Mouse (Mus musculus) bone marrow macrophage, adult 2 months (primary cell): ENCODE measurements around the gene Mfng. TPM values are rescaled to one million over a fixed set of nuclear protein-coding genes. Genes with fewer than 3 reads are reported as not detected.

ENCODE experiments used
- H3K27ac ChIP-seq: 2 replicates; pipeline ENCODE4 v1.5.1; 2012; ENCODE audit warnings: low read depth, low read length; ENCODE audit not compliant: insufficient read depth
- H3K4me1 ChIP-seq: 2 replicates; pipeline ENCODE4 v1.6.1; 2012; ENCODE audit warnings: low read length; ENCODE audit not compliant: control insufficient read depth, insufficient read depth
- H3K4me3 ChIP-seq: 2 replicates; pipeline ENCODE4 v1.5.1; 2012; ENCODE audit warnings: mild to moderate bottlenecking, low read length, moderate library complexity; ENCODE audit not compliant: insufficient read depth
- CTCF ChIP-seq: IDR thresholded peaks from 2 replicates; pipeline ENCODE4 v1.5.1; 2012; ENCODE audit warnings: low read depth, mild to moderate bottlenecking, low read length, moderate library complexity
- POLR2A ChIP-seq: IDR thresholded peaks from 2 replicates; pipeline ENCODE4 v1.6.1; 2012; ENCODE audit warnings: mild to moderate bottlenecking, low read depth, low read length, borderline replicate concordance
- polyA plus RNA-seq: library from polyadenylated mRNA; stranded (reverse); fragments of >200 nt; gene quantifications from 2 replicates; pipeline ENCODE4 v1.2.4, GENCODE M21; 2012; ENCODE audit not compliant: missing spikeins, insufficient read depth, insufficient read length

Mfng gene
- 14.0 and 16.2 TPM in 2 replicates for polyA plus RNA-seq

DNA sequence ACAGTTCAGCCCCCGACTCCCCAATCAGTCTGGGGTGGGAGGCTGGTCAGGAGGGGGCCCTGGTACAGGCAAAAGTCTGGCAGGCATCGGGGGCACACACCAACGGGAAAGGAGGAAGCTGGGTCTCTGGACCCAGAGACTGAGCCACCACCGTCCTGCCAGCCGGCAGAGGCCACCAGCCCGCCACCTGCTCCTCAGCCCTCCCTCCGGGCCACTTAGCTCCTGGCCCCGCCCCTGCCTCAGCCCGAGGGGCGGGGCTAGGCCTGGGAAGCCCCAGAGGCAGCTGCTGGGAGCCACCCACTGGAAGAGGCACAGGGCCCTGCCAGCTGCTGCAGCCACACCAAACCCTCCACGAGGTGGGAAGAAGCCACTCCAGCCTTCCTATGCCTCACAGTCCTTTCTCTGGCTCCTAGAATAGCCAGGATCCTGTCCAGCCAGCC, at the start of gene Mfng:
Gene Mfng, minus strand, starts transcription at position 186 of the 440 bp plus-strand sequence.
- Histone ChIP-seq H3K4me1 (peaks cover 11% of the 10 kb centered on the region), H3K4me3 (peak within 1 kb of the TSS; percentile 63), H3K27ac (peak within 1 kb of the TSS; percentile 60)
- TF ChIP-seq POLR2A, result no peak

DNA sequence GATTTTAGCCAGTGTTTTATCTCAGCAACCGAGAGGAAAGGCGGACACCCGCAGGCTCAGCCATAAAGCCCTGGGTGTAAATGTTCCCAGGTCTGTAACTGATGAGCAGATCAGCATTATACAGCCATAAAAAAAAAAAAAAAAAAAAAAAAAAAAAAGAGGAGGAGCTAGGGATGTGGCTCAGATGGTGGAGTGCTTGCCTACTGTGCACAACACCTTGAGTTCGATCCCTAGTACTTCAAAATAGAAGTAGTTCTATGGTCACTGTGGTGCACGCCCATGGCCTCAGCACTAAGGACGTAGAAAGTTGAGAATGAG, 42.8 kb upstream of the Mfng start:
- no peak for TF ChIP-seq POLR2A
- no peak for TF ChIP-seq CTCF
- Histone ChIP-seq H3K27ac (0 out of 2 replicates have a peak overlapping the region, but pooled peaks have one; percentile 80), H3K4me1 (peaks cover 16% of the 10 kb centered on the region), H3K4me3 (no peak overlapping the region)

DNA sequence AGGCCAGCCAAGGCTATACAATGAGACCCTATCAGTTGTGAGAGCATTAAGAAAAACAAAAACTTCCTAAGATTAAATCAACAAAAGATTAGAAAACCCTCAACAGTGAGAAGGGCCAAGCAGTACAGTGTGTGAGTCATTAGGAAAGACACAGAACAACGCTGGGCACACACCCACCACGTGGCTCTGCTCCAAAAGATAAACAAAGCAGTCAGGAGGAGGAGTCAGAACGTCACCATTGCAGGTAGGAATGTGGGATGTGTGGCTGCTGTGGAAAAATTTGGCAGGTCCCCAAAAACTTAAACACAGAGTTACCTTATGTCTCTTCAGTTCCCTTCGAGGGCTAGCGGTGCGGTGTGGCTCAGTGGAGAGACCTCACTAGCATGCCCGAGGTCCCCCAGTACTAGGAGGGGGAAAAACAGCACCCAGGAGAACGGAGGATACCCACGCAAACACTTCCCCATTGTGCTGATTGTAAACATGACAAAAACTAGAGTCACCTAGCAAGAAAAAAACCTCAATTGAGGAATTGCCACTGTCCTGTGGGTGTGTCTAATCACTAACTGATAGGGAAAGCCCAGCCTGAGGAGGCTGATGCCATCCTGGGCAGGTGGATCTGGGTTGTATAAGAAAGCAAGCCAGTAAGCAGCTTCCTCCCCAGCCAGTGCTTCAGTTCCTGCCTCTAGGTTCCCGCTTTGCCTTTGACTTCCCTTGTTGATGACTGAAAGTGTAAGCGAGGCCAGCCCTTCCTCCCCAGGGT, 42.2 kb upstream of the Mfng start:
- H3K27ac ChIP-seq, result peak overlapping the region; percentile 80
- TF ChIP-seq CTCF, result no peak
- TF ChIP-seq POLR2A, result no peak

DNA sequence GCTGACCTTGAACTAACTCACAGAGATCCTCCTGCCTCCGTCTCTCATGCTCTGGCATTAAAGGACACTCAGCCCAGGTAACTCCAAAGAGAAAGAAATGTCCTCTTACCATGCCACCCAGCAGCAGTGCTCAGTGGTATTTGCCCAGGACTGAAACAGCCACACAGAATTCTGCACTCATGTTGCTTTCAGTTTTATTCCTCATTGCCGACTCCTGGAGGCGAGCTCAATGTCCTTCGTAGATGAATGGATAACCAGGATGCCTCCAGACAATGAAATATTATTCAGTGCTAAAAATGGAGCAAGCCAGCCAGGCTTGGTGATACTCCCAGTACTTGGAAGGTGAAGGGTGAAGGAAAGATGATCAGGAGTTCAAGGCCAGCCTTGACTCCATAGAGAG, 40.3 kb upstream of the Mfng start:
- Histone ChIP-seq H3K27ac (no peak overlapping the region), H3K4me1 (peaks cover 31% of the 10 kb centered on the region), H3K4me3 (no peak overlapping the region)
- no peak for TF ChIP-seq POLR2A
- no peak for TF ChIP-seq CTCF

More for the DNA sequence above, 42.2 kb upstream of the Mfng start:
- peak overlapping the region; percentile 37 for H3K4me3 ChIP-seq
- H3K4me1 ChIP-seq, result peaks cover 21% of the 10 kb centered on the region

DNA sequence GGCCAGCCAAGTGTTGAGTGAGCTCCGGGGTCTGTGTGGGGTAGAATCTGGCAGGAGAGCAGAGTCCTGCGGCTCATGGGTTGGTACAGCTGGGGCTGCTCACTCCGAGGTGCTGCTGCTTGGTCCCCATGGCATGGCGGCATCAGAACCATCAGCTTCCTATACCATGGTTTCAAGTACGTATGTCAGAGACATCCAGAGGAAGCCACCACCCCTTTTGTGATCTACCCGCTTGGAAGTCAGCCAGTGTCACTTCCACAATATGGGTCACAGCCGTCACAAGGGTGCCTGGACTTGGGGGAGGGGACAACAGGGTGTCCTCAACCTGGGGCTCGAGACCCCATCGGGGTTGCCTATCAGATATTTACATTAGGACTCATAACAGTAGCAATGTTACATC, 36.9 kb upstream of the Mfng start:
- Histone ChIP-seq H3K4me3 (no peak overlapping the region), H3K27ac (no peak overlapping the region), H3K4me1 (peaks cover 18% of the 10 kb centered on the region)
- TF ChIP-seq CTCF, result no peak
- TF ChIP-seq POLR2A, result no peak

DNA sequence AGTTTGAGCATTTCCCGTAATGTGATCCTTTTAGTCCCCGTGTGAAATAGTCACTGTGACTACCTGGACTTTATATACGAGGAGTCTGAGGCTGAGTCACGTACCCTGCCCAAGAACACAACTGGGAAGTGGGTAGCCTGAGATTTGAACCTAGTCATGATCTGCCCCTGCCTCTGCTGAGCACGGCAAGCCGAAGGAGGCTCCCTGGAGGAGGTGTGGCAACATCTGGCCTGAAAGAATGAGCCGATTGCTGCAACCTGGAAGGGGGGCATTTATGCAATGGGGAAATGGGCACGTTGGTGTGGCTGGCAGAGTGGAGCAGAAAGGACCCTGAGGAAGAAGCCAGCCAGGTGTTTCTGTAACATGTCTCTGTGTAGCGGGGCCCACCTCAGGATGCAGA, 36.5 kb upstream of the Mfng start:
- H3K27ac ChIP-seq, result no peak overlapping the region
- no peak for TF ChIP-seq CTCF
- TF ChIP-seq POLR2A, result no peak
- H3K4me1 ChIP-seq, result peaks cover 16% of the 10 kb centered on the region
- H3K4me3 ChIP-seq, result no peak overlapping the region

DNA sequence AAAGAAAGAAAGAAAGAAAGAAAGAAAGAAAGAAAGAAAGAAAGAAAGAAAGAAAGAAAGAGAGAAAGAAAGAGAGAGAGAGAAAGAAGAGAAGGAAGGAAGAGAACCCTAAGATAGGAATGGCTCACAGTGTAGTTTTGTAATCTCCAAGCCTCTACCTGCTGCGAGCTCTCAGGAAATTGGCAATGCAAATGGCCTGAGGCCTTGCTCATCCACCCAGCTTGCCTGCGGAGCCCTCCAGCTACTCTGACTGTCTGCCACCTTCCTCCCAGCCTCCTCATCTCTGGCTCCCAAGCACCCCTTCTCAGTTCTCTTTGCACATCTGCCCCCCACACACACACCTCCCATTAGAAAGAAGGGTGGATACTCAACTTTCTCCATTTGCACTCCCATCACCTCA, 35.7 kb upstream of the Mfng start:
- Histone ChIP-seq H3K4me1 (peaks cover 16% of the 10 kb centered on the region), H3K4me3 (no peak overlapping the region), H3K27ac (no peak overlapping the region)
- TF ChIP-seq CTCF (no peak), POLR2A (no peak)

DNA sequence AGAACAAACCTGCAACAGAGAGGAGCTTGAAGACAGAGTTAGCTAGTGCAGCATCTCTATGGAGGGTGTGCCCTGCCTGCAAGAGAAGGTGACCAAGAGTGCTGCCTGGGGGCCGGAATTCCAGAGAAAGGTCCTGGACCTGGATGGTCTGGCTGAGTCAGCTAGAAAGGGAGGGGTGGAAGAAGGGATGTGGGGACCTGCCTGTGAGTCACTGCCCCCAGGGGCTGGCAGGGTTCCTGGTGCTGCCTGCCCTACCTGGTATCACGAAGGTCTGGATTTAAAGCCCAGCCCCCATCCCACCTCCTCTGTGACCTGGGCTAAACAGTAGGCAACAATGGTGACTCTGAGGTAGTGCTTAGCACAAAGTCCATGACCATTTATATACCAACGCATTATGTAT, 33.9 kb upstream of the Mfng start:
- no peak for TF ChIP-seq POLR2A
- no peak for TF ChIP-seq CTCF
- peaks cover 16% of the 10 kb centered on the region for H3K4me1 ChIP-seq
- no peak overlapping the region for H3K27ac ChIP-seq
- no peak overlapping the region for H3K4me3 ChIP-seq

DNA sequence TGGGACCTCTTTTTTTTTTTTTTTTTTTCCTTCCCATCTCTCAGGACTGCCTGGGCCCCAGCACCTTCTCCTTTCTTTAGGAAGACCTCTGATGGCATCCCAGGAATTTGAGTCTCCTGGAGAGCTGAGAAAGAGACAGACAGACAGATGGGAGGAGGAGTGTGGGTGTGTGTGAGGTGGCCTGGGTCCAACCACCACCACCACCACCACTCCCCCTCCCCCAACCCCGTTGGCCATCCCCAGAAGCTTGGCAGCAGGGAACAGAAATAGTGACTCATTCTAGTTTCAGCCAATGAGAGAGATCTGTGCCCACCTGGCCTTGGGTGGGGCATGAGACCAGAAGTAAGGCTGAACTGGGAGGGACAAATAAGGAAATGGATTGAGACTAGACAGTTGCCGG, 33.3 kb upstream of the Mfng start:
- TF ChIP-seq CTCF, result no peak
- TF ChIP-seq POLR2A, result no peak
- no peak overlapping the region for H3K4me3 ChIP-seq
- peaks cover 16% of the 10 kb centered on the region for H3K4me1 ChIP-seq
- H3K27ac ChIP-seq, result no peak overlapping the region

DNA sequence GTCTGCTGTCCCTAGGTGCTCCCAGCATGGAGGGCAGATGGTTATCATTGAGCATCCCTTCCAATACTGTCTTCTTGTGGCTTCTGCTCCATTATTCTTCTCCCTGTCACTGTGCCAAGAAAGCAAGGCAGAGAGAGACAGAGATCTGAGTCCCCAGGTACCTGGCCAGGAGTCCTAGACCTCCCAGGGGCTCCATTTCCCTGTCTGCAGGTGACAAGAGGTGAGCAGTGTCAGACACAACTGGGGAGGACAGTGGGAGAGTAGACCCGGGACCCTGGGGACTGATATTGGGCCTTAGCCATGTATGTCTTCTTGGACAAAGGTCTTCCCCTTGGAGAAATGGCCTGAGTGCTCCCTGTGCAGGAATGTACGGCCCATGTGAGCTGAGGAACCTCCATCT, 32.1 kb upstream of the Mfng start:
- Histone ChIP-seq H3K4me1 (peaks cover 8% of the 10 kb centered on the region), H3K4me3 (no peak overlapping the region), H3K27ac (no peak overlapping the region)
- no peak for TF ChIP-seq CTCF
- TF ChIP-seq POLR2A, result no peak

DNA sequence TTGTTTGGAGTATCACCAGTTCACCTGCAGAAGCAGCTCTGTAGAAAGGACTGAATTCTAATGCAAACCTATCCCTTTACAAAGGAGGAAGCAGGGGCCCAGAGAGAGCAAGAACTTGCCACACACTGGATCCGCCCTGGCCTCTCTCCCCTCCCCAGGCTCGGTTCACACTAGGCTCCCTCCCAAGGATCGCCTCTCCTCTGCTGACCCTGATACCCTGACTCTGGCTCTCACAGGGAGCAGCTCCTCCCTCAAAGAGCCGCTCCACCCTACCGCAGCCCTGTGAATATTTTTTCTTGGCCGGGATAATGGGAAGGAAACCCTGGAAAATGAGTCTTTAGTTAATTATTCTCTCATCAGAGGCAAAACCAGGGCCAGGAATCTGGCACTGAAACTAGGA, 31.1 kb upstream of the Mfng start:
- TF ChIP-seq CTCF (no peak), POLR2A (no peak)
- Histone ChIP-seq H3K4me3 (no peak overlapping the region), H3K27ac (no peak overlapping the region), H3K4me1 (no peaks in the 10 kb centered on the region)

DNA sequence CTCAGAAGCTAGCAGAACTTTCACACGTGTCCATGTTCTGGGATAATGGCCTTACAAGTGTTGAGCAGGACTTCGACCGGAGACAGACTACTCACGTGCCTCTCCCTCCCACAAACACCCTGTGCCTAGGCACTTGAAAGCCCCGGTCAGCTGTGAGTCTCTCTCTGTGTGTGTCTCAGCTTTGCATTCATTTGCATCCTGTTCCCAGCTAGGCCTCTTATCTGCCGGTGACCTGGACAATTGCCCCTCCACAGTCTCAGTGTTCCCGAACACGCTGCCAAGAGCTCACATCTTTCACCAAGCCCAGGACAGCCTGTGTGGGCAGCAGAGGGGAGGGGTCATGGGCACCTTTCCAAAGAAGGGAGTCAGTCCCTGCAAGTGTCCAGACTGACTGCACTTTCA, 30.2 kb upstream of the Mfng start:
- no peaks in the 10 kb centered on the region for H3K4me1 ChIP-seq
- TF ChIP-seq POLR2A, result no peak
- no peak for TF ChIP-seq CTCF
- H3K27ac ChIP-seq, result no peak overlapping the region
- no peak overlapping the region for H3K4me3 ChIP-seq
